Mouse (Mus musculus) kidney, postnatal 0 days (tissue): ENCODE measurements around the gene Dnajb12. TPM values are rescaled to one million over a fixed set of nuclear protein-coding genes. Genes with fewer than 3 reads are reported as not detected.

Source experiments
- ATAC-seq: fragments of 200-750 bp; cut with Nextera tagmentation; replicated peaks from 2 replicates; pipeline ENCODE4 v1.8.0; 2017; ENCODE audit warnings: low read depth, moderate number of reproducible peaks, moderate TSS enrichment, moderate library complexity; ENCODE audit not compliant: low FRiP score
- DNase-seq: peaks from one replicate; pipeline ENCODE4 v3.0.0-alpha.2; 2016; ENCODE audit warnings: low spot score
- H3K27ac ChIP-seq: fragments of 300-500 bp; sonication (generic); 2 replicates; pipeline ENCODE4 v1.5.1; 2014; ENCODE audit warnings: mild to moderate bottlenecking
- H3K27me3 ChIP-seq: fragments of 300-500 bp; sonication (generic); 2 replicates; pipeline ENCODE4 v1.6.1; 2014; ENCODE audit warnings: low read length, mixed read lengths; ENCODE audit not compliant: insufficient read depth
- H3K36me3 ChIP-seq: fragments of 300-500 bp; sonication (generic); 2 replicates; pipeline ENCODE4 v1.6.1; 2014; ENCODE audit warnings: low read length, mixed read lengths; ENCODE audit not compliant: insufficient read depth
- H3K4me1 ChIP-seq: fragments of 300-500 bp; sonication (generic); replicated peaks from 2 replicates; pipeline ENCODE4 v1.6.1; 2014; ENCODE audit warnings: antibody characterized with exemption, low read length, mixed read lengths; ENCODE audit not compliant: insufficient read depth
- H3K4me2 ChIP-seq: fragments of 300-500 bp; sonication (generic); 2 replicates; pipeline ENCODE4 v1.6.1; 2014; ENCODE audit warnings: mild to moderate bottlenecking, low read length, moderate library complexity, mixed read lengths
- H3K4me3 ChIP-seq: fragments of 300-500 bp; sonication (generic); replicated peaks from 2 replicates; pipeline ENCODE4 v1.5.1; 2014; ENCODE audit warnings: low read depth, low read length
- H3K9ac ChIP-seq: fragments of 300-500 bp; sonication (generic); 2 replicates; pipeline ENCODE4 v1.6.1; 2014; ENCODE audit warnings: low read depth, low read length
- H3K9me3 ChIP-seq: fragments of 300-500 bp; sonication (generic); replicated peaks from 2 replicates; pipeline ENCODE4 v1.6.1; 2016; ENCODE audit warnings: low read length, inconsistent platforms, mixed read lengths
- CTCF ChIP-seq: IDR thresholded peaks from 2 replicates; pipeline ENCODE4 v1.5.1; 2016; ENCODE audit warnings: antibody characterized with exemption, low read depth, mild to moderate bottlenecking, moderate library complexity
- WGBS: fragments of 180-500 bp; shearing (Covaris S2); extraction: QIAGEN DNeasy Blood & Tissue Kit; methylation state at CpG from one replicate; pipeline ENCODE4 v1.1.7; 2014; 5-methylcytosine and 5-hydroxymethylcytosine counted together
- polyA plus RNA-seq: library from polyadenylated mRNA; unstranded; fragments of >200 nt; fragmentation: Nextera tagmentation; extraction: Ambion mirVana; gene quantifications from 2 replicates; pipeline ENCODE4 v1.2.1, GENCODE M21; 2015

The Dnajb12 gene
- polyA plus RNA-seq, 1 experiment from 2014 or later = 27.9 TPM

DNA sequence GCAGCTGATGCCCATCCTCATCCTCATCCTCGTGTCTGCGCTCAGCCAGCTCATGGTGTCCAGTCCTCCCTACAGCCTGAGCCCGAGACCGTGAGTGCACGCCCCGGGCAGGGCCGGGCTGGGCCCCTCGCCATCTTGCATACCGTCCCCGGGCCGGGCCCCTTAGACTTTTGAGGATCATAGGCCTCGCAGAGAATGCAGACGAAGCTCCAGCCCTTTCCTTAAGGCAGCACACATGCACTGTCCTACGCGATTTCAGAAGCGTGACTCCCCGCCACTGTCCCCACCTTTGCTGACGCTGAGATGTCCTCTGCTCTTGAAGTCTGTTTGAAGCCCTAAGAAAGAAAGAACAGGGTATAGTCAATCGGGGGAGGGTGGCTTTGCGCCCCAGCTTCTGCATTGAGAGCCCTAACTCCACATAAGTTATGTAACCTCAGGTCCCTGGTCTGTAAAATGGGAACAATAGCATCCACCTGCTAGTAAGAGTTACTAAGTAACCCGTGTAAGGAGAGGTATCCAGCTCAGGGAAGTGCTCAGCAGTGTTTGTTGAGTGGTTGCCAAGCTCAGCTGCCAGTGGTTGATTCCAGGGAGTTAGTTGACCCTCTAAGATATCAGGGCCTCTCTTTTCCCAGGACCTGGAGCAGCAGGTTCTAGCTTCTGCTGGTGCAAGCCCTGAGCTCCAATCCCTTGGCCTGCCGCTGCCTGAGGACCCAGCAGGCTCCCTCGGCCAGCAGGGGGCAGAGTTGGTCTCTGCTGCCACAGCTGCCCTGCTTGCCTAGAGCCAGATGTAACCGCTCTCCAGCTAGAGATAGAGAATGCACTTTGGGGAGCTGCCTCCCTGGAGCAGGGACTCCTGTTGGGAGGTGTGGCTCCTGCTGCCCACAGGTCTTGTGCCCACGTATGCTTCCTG, 15.2 kb downstream of the Dnajb12 start:
- peaks cover 16% of the 10 kb centered on the region for H3K4me1 ChIP-seq
- H3K27ac ChIP-seq = no peak overlapping the region
- no peak overlapping the region for H3K4me3 ChIP-seq
- H3K9ac ChIP-seq = no peak overlapping the region
- 82% methylated on average over 25 of the region's 25 CpGs for WGBS
- no peaks in the 10 kb centered on the region for H3K27me3 ChIP-seq
- no peak overlapping the region for H3K4me2 ChIP-seq
- peak; percentile 83 for DNase-seq
- peaks cover 59% of the 10 kb centered on the region for H3K36me3 ChIP-seq
- ATAC-seq = no peak
- peak; percentile 95 for TF ChIP-seq CTCF
- no peaks in the 10 kb centered on the region for H3K9me3 ChIP-seq

DNA sequence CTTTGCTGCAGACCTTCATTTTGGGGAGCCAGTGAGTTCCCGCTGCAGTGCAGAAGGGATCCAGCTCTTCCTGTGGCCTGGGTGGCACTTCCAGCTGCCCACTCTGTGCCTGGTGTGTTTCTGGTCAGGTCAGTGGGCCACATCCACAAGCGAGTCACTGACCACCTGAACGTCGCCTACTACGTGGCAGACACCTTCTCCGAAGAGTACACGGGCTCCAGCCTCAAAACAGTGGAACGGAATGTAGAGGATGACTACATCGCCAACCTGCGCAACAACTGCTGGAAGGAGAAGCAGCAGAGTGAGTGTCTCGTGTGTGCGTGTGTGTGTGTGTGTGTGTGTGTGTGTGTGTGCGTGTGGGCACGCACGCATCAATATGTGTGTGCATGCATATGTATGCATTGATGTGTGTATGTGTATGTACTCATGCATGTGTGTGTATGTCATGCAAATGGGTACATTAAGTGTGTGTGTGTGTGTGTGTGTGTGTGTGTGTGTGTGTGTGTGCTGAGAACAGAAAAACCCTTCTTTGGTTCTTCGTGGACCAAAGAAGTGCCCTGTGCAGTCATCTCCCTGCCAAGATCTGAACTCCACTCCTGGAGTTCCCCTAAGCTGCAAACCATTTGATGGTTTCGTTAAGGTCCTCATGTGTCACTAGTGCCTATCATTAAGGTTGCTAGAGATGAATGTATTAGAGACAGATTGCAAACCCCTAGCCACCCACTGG, 16.3 kb downstream of the Dnajb12 start:
- DNase-seq = no peak
- Histone ChIP-seq H3K4me1 (peaks cover 24% of the 10 kb centered on the region), H3K36me3 (peaks cover 51% of the 10 kb centered on the region), H3K4me2 (no peak overlapping the region), H3K27ac (no peak overlapping the region), H3K27me3 (no peaks in the 10 kb centered on the region), H3K4me3 (no peak overlapping the region), H3K9me3 (no peaks in the 10 kb centered on the region), H3K9ac (no peak overlapping the region)
- ATAC-seq = no peak
- WGBS = 93% methylated on average over 17 of the region's 17 CpGs
- TF ChIP-seq CTCF = no peak

DNA sequence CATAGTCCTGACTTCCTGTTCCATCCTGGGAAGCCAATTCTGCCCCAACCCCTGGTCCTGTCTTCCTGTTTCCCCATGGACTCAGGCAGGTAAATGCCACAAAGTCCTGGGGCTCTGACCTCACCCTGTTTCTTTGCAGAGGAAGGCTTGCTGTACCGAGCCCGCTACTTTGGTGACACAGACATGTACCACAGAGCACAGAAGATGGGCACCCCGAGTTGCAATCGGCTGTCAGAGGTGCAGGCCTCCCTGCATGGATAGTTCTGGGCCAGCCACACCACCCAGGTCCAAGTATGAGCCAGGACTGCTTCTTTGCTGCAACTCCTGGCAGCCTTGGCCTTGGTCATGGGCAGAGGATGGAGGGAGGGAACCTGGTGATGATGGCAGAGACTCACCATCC, 16.9 kb downstream of the Dnajb12 start:
- Histone ChIP-seq H3K27ac (no peak overlapping the region), H3K4me1 (peaks cover 25% of the 10 kb centered on the region), H3K36me3 (peaks cover 51% of the 10 kb centered on the region), H3K4me3 (no peak overlapping the region), H3K9me3 (no peaks in the 10 kb centered on the region), H3K27me3 (no peaks in the 10 kb centered on the region), H3K4me2 (no peak overlapping the region), H3K9ac (no peak overlapping the region)
- ATAC-seq (no peak), DNase-seq (no peak)
- TF ChIP-seq CTCF = no peak
- 90% methylated on average over 4 of the region's 4 CpGs for WGBS

DNA sequence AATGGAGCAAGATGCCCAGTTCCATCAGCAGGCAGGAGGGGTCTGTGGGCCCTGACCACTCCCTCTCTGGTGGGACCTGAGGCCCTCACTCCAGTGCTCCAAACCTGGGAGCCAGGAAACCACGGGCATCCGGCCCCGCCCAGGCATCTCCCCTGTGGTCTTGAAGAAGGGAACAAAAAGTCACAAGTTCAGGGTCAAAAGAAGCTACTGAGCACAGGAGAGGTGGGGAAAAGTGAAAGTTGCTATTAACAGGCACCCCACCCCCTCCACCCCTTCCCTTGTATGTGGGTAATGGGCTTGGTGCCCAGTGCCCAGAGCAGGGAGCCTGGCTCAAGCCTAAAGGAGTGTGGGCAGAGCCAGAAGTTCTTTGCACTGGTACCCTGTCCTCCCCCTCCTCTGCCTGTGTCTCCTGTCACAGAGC, 17.6 kb downstream of the Dnajb12 start:
- Histone ChIP-seq H3K9ac (no peak overlapping the region), H3K36me3 (peaks cover 44% of the 10 kb centered on the region; the same call in 1 of the 2 replicates), H3K4me3 (no peak overlapping the region), H3K4me2 (no peak overlapping the region), H3K4me1 (peaks cover 25% of the 10 kb centered on the region), H3K27me3 (no peaks in the 10 kb centered on the region), H3K9me3 (no peaks in the 10 kb centered on the region), H3K27ac (peak overlapping the region; percentile 52; the same call in 1 of the 2 replicates)
- ATAC-seq (no peak), DNase-seq (no peak)
- TF ChIP-seq CTCF = no peak
- whole genome bisulfite sequencing = 65% methylated on average over 3 of the region's 3 CpGs

DNA sequence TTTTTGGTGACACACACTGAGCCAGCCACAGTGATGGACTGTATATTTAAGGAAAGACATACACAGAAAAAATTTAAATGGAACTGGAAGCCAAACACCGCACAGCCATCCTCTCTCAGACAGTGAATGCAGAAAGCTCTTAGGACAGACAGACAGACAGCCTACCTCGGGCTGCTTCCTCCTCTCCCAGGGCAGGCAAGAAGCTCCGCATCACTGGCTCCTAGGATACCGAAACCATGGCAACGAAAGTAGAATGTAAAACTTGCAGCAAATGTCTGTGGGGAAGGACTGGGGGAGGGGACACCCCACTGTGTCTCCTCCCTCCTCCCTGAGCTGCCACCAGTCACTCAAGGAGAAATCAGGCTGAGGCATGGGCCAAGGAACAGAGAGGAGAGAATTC, 18.2 kb downstream of the Dnajb12 start:
- DNase-seq = peak; percentile 49
- WGBS = 31% methylated on average over 5 of the region's 5 CpGs
- H3K4me3 ChIP-seq = no peak overlapping the region
- no peak for TF ChIP-seq CTCF
- no peaks in the 10 kb centered on the region for H3K9me3 ChIP-seq
- peaks cover 25% of the 10 kb centered on the region for H3K4me1 ChIP-seq
- no peaks in the 10 kb centered on the region for H3K27me3 ChIP-seq
- peak overlapping the region; percentile 52; the same call in 1 of the 2 replicates for H3K27ac ChIP-seq
- H3K4me2 ChIP-seq = no peak overlapping the region
- no peak overlapping the region for H3K9ac ChIP-seq
- H3K36me3 ChIP-seq = peaks cover 44% of the 10 kb centered on the region; the same call in 1 of the 2 replicates
- no peak for ATAC-seq

DNA sequence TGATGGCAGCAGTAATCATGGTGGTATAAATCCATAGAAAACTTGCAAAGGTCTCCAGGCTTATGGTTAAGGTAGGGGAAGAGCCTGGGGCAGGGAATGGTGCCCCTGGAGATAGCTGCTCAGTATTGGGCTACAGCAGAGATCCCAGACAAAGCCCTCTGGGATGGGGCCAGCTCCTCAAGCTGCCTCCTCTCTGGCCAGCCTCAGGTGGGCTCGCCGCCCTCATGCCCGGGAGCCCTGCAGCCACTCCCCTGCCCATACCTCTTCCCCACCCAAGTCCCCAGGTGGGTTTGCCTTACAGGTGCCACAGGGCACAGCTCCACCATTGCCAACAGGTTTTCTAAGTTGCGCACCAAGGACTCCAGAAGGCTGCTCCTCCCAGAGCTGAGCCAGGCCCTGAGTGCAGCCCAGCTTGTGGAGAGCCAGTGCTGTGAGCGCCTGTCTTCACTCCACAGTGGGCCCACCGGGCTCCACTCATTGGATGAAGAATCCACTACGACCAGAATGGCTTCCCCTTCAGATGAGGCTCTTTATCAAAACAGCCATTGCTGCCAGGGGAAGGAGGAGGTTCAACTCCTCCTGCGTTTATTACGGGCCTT, 18.9 kb downstream of the Dnajb12 start:
- Histone ChIP-seq H3K4me3 (no peak overlapping the region), H3K4me1 (peaks cover 25% of the 10 kb centered on the region), H3K36me3 (peaks cover 37% of the 10 kb centered on the region; the same call in 1 of the 2 replicates), H3K27ac (peak overlapping the region; percentile 81), H3K9me3 (no peaks in the 10 kb centered on the region), H3K9ac (no peak overlapping the region), H3K4me2 (no peak overlapping the region), H3K27me3 (no peaks in the 10 kb centered on the region)
- DNase-seq (no peak), ATAC-seq (no peak)
- no peak for TF ChIP-seq CTCF
- WGBS = 68% methylated on average over 9 of the region's 9 CpGs
